Mouse (Mus musculus) ES-CJ7 (cell line): ENCODE measurements around the gene Itga11.
A peak's percentile ranks its signal among the peaks of the same experiment; 100 is the strongest.
"Not testable (repeated sequence)": the region's sequence is repeated elsewhere in the genome, so short reads cannot be mapped to it uniquely, and the experiment has no call there.

Experiments used
- DNase-seq: peaks from one replicate; pipeline ENCODE4 v3.0.0; 2011; ENCODE audit warnings: low read depth, low spot score

Itga11 gene

DNA sequence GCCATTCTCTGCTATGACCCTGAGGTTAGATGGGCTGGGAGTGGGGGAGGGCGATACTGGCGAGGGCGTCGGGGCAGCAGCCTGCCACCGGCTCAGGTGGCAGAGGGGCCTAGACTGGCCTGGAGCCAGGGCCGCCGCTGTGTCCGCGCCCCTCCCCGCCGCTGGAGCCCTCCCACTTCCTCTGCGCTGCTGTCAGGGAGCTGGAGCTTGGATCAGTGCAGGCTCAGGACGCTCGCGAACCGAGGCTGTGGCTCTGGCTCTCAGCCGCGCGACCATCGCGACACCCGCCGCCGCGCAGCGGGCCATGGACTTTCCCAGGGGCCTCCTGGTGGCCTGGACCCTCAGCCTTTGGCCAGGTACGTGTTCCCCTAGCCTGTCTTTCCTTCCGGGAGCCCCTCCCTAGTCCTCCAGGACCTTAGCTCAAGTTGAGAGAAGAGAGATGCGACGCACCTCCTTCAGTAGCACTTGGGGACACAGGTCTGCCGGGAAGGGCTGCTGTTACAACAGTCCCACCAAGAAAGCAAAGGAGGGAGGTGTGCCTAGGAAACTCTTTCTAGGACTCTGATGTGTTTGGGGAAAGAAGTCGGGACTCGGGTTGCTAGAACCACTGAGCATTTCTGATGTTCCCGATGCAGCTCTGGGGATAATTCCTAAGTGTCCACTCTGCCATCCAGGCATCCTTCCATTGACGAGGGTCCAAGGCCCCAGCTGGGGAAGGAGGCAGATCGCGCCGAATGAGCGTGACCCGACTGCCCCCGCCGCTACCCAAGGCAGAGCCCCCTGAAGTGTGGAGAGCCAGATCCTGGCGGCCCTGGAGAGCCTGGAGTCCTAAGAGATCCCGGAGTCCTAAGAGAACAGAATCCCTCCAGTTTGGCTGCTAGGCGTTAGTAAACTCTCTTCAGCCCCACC is at the start of gene Itga11:
TSS of gene Itga11 (plus strand) at position 186 of the 909 bp plus-strand sequence.
- no peak for DNase-seq

DNA sequence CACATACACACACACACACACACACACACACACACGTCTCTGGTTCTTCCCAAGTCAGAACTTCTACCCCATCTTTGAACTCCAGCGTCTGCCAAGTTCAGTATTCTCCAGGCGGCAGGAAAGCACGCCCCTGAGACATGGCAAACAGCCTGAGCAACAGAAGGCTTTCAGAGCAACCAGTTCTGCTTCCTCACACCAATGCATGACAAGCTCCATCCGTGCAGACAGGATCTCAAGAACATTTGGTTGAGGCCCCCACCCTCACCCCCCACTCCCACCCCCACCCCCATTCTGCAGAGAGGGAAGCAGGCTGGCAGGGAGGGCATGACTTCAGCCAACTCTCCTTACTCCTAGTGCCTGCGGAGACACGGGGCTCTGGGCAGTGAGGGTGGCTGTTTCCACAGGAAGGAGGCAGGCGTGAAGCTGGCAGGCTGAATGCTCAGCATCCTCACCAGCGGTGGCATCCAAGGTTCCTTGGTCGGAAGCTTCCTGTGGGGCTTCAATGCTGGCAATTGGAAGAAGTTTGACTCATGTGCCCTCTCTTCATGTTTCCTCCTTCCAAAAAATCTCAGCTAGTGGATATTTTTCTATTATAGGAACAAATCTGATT is 46.9 kb upstream of the Itga11 start:
- no peak for DNase-seq

DNA sequence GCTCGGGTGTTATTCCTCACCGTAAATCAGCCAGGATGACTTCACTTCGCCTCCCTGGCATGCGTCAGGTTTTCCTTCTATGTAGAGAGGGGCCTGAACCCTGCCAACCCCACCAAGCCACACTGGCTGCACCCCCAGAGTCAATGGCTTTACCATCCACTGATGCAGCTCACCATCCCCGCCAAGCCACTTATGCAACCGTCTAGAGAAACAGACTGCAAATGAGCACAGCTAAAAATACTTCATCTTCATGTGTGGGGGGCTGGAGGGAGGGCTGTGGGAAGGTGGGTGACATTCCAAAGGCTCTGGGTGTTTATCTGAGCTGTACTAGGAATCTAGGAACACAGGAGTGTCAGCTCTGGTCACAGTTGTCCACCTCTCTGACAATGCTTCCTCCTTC is 45.2 kb upstream of the Itga11 start:
- no peak for DNase-seq

DNA sequence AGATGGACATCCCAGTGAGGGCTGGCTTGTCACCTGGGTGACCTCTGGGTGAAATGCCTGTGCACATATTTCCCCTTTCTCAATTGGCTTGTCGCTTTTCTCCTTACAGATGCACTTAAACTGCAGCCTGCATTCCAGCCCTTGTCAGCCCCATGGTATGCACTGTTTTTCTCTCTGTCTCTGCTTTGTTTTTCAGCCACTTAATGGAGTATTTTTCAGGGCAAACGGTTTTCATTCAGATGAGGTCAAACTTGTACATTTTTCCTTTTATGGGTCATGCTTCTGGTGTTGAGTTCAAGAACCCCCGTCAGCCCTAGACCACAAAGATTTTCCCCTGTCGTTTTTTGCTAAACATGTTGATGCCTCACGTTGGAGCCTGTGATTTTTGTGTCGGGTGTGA is 39.6 kb upstream of the Itga11 start:
- DNase-seq: no peak

DNA sequence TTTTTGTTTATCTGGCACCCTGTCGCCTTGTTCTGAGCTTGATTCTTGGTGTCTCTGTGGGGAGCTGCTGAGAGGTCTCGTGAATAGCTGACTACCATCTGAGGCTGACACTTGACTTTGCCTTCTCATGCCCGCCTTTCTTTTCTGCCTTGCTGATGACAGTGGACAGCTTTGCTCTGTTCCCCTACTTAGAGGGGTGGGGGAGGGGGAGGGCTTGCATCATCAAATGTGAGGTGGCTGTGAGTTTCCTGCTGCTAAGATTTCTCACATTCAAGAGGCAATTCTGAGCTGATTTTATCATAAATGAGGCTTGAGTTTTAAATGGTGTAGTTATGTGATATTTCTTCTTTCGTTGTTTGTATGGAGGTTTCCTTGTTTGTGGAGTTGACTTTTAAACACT is 37.9 kb upstream of the Itga11 start:
- no peak for DNase-seq

DNA sequence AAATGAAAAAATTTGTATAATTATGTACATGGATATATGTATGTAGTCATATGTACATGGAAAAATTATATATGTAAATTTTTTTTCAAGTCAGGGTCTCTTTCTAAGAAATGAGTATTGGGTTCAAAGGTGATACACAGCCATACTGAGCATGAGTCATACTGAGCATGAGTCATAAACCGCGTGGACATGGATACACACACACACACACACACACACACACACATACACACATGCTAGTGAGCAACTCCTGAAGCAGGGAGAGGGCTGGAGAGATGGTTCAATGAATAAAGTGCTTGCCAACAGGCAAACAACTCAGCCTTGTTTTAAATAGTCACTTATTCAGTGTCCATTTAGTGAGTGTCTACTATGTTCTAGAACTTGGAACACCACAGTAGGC is 37.4 kb upstream of the Itga11 start:
- no peak for DNase-seq

DNA sequence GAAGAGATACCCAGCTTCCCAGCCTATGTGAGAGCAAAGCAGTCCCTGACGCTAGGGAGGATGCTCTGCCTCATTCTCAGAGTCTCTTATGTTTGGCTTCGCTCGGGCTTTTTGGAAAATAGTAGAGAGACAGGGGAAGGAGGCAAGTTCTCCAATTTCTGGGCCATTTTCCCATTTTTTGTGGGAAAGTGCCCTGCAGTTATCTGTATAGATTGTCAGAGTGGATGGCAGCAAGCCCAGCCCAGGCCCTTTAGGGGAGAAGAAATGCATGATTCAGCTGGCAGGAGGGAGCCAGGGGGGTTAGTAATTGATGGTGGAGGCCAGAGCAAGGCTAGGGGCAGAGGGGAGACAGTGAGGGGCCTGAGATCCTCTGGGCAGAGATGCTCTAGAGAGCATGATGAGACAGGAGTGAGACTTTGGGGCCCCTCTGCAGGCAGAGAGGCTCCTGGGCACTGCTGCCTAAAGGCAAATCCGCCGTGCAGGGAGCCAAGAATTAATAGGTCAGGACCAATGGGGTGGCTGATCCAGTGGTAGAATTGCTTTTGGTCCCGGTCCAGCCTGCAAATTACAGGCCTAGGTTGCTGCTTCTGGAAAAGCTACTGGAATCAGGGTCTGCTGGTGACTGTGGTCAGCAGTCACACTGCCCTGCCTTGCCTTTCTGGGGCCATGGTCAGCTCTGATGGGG is 31.8 kb upstream of the Itga11 start:
- no peak for DNase-seq

DNA sequence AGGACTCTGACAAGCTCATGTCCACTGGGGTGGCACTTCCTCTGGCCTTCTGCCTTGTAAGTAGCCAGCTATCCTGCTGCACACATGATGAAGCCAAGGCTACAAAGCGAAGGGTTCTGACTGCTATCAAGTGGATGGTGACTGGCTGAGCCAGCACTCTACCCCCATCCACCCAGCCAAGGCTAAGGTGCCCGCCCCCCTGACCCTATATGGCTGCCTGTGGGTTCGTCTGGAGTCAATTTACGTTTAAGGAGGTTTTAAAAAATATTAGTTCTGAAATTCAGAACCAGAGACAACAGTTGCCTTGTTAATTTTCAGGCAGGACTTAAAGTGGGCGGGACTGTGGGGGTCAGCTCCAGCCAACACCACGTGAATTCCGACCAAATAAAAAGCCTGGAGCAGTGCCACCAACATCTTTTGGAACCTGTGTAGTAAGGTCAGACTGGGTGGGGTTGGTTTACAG is 30.9 kb upstream of the Itga11 start:
- DNase-seq: no peak

DNA sequence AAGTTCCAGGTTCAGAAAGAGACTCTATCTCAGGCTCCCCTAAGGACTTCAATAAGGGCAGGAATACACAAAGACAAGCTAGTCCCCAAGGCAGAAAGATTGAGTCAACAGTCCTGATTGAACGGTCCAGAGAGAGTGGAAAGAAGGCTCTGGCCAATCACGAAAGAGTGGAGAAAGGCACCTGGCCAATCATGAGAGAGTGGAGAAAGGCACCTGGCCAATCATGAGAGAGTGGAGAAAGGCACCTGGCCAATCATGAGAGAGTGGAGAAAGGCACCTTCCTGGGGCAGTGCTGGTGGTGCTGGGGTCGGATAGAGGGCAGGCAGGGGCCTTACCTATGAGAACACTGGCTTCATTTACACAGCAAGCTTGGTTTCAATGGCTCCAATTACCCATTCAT is 28.2 kb upstream of the Itga11 start:
- DNase-seq: peak; percentile 21

DNA sequence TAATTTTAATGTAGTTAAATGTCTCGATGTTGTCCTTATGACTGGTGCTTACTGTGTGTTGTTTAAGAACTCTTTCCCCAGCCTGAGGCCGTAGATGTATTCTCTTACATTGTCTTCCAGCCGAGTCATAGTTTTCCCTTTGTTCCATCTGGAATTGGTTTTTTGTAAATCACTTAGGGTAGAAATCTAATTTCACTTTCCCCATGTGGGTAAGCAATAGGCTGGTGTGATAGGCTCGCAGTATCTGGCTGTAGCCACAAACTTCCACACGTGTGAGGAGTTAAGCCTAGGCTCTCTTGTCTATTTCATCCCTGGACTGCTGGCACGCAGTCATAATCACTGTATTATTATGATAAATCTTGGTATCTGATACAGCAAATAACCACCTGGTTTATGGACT is 26.9 kb upstream of the Itga11 start:
- no peak for DNase-seq

DNA sequence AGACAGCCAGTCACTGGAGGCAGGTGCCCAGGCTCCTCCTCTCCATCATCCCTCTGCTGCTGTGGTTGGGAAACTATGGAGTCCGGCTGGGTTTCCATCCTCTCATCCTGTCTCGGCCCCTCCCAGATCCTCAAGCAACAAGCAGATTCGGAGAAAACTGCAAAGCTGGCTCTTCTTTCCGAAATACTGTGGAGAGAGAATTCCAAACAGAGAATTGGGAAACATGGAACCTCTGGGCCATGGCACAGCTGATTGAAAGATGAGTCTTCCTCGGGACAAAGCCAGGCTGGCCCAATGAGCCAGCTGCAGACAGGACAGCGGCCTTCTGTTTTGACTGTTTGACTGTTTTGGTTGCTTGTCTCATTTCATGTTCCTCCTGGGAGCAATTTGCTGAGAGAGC is 23.3 kb upstream of the Itga11 start:
- no peak for DNase-seq

DNA sequence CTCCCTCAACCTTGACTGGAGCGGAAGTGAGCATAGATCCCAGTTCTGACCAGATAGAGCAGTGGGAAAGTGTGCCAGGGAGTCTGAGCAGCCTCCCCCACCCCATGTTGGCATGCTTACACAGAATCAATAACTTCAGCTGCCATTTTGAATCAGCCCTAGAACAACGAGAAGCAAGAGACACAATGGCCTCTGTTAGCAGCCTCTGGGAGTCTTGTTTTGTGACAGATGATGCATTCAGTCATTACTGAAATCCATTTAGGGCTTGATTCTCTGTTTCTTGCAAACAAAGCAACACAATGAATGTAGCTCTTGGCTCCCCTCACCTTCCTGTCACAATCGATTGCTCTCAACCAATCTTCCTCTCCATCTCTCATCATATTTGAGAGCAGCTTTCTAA is 19.6 kb upstream of the Itga11 start:
- DNase-seq: no peak

DNA sequence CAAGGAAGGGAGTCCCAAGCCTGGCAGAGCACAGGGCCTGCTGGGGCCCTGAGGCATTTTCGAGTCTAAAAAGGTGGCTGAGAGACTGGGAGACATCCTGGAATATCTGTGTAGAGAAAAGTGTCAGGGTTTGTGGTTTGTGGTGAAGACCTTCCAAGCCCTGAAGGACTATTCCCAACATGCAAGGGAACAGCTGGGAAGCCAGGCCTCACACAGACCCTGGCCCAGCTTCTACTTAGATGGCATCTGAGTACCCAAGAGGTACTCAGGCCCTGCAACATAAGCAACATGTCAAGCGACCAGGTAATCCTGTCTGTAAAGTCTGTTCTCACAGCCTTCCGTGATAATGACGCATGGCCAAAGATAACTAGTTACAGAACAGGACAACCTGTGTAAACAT is 18.6 kb upstream of the Itga11 start:
- no peak for DNase-seq

DNA sequence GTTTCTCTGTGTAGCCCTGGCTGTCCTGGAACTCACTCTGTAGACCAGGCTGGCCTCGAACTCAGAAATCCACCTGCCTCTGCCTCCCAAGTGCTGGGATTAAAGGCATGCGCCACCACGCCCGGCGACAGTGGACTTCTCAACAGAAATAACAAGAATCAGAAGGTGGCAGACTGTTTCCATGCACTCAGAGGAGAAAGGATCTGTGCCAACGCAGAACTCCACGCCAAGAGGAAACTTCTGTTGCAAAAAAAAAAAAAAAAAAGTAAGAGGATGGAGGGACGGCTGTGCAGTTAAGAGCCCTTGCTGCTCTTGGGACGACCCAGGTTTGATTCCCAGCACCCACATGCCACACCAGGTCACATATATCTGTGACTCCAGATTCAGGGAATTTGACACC is 16.7 kb upstream of the Itga11 start:
- not testable (repeated sequence) for DNase-seq

DNA sequence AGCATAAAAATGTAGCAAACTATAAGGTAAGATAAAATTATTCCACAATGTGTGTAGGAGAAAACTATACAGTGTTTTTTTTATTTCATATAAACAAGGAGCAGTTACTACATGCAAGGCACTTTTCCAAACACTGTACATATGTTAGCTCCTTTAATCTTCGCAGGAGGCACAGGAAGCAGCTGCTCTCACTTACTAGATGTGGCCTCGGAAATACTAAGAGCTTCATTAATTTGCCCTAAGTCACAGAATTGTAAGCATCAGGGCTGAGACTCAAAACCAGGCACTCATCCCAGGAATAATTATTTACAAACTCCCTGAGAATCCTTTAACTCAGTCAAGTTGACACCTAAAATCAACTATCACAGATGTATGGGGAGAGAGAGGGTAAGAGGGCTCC is 14.2 kb upstream of the Itga11 start:
- no peak for DNase-seq

DNA sequence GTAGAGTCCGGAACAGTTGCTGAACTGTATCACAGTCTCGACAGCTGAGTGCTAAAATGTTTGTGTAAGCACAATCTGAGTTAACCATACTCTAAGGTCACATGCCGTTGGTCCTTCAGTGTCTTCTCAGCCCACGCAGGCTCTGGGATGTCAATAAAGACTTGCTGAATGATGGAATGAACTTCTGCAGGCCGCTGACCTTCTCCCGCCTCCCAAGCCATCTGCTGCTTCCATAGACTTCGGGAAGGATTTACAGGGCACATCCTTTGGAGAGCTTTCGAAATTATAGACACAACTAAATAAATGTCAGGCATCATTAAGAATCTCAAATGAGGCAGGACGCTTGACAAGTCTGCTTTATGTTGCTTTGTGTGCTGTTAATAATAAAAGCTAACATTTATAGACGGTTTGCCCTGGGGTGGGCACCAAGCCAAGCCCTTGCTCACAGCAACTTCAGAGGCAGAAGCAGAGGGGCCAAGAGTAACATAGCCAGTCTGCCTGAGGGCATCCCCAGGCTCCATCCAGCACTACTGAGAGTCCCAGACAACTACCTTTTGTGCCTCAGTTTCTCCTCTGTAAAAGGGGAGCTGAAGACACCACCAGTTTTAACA is 13.4 kb upstream of the Itga11 start:
- DNase-seq: no peak

DNA sequence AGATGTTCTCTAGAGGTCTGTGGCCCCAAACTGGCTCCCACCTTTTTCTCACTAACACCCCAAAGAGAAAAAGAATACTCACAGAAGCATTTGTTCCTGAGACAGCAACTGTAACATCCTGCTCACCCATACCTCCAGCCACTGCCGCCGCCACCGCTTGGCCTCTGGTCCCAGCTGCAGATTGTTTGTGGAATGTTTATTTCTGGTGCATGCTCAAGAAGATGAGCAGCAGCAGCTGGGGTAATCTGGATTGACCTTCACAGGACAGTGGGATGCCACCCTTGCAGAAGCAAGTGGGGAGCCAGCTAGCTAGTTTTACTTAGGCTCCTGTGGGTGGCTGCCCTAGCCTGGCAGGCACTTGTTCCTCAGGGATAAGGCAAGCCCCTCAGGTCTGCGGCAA is 11.7 kb upstream of the Itga11 start:
- DNase-seq: no peak

DNA sequence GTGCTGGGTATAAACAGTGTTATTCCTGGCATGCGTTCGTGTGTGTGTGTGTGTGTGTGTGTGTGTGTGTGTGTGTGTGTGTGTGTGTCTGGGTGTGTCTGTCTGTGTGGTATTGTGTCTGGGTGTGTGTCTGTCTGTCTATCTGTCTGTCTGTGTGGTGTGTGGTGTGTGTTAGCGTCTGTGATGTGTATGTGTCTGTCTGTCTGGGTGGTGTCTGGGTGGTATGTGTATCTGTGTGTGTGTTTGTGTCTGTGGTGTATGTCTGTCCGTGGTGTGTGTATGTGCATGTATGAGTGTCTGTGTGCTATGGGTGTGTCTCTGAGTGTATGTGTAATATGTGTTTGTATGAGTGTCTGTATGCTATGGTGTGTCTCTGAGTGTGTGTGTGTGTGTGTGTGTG is 9.1 kb upstream of the Itga11 start:
- no peak for DNase-seq

DNA sequence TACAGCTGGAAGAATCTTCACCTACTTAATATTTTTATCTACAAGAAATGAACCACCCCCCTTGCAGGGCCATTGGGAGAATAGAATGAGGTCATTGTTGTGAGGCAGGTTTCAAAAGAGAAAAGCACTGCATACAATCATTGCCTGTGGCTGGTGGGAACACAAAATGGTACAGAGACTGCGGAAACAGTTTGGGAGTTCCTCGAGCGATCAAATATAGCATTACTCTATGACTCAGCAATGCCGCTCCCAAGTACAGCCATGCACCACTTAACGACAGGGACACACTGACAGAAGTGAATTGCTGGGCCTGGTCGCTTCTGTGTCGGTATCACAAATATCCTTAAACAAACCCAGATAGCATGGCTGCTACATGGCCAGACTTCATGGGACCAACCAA is 4.4 kb upstream of the Itga11 start:
- no peak for DNase-seq

DNA sequence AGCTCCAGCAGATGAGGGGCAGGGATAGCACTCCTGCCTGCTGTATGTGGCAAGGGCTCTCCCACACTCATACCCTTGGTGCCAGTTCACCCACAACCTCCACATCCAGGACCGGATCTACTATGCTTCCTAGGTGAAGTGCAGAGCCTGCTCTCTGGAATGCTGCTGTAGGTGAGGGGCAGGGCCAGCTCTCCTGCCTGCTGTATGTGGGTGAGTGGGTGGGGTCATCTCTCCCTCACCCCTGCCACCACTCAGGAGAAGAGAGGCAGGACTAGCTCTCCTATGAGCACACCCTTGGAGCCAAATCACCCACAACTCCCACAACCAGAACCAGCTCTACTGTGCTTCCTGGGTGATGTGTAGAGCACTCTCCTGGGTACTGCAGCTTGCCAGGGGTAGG is 2.5 kb upstream of the Itga11 start:
- DNase-seq: no peak

DNA sequence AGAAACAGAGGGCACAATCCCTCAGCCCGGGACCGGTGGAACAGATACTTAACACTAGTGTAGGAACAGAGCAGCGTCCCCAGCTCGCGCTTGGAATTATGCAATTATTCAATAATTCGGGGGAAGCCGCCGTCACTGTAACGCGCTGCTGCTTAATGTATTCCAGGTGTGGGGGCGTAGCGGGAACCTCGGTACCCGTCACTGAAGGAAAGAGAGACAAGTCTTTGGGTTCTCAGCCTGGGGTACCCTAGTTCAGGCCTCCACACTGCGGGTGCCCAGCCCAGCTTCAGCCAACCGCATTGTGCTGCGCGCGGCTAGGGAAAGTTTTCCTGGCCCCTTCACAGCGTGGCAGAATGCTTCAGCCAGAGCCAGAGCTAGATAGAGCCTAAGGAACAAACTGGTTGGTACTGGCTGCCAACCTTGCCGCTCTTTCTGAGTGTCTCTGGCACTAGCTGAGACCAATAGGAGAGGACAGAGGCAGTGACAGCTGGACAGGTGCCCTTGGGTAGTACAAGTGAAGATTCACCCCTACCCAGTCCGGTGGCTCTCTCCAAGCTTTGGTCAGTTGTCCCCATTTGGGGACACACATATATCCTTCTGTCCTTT is 1.0 kb downstream of the Itga11 start:
- no peak for DNase-seq

DNA sequence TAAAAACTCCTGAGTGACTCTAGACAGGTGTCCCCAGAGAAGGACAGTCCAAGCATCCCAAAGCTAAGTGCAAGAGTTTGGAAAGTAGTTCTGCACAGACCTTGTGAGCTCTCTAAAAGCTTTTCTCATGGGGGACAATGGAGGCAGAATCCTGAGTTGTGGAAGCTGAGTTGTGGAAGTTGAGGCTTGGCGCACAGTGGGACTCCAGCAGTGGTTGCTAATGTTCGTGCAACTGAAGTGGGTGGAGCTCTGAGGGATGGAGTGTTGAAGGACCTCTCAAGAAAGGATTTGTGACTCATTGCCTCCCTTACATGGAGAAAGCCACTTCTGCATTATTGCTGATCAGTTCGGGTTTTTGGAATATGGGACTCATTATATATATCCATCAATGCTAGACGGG is 1.8 kb downstream of the Itga11 start:
- no peak for DNase-seq
